Mouse (Mus musculus) c-Kit-positive CD71-negative TER-119-negative erythroid progenitor cells, embryonic 14.5 days (primary cell): ENCODE results near the gene Efcab6.
A peak's percentile ranks its signal among the peaks of the same experiment; 100 is the strongest.

Experiments
- DNase-seq: peaks from one replicate; pipeline ENCODE4 v3.0.0-alpha.2; 2013; ENCODE audit warnings: low read depth

Efcab6 gene

DNA sequence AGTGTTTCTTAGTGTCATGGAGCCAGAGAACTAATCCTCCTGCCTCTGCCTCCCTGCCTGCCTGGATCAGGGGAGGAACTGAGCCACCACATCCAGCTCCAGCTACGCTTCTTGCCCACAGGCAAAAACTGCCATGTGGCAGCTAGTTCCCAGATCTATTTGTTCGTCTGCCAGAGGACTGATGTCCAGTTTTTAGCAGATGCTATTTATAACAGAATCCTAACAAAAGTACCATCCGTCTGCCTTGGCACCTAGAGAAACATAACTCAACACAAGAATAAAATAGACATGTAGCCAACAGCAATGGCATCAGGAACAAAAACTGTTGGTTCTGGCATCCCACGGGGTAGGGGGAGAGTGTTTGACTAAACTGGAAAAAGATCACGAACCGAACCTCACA, 6.3 kb downstream of the Efcab6 start:
- DNase-seq: no peak

DNA sequence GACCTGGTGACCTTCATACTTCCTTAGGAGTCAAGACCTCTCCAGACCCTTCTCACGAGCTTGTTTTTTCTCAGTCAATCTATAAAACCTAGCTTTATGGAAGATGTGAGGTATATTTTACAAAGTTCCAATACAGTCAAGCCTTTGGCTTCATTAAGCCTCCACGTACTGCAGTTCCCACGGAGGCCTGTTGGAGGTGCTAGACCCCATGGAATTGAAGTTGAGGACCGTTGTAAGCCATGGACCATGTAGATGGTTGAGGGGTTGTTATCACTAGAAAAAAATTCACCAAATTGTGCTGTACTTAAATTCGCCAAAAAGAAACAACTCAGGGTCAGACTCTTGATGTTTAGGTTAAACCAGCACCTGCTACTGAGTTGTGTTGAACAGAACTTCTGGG, 9.1 kb downstream of the Efcab6 start:
- no peak for DNase-seq

DNA sequence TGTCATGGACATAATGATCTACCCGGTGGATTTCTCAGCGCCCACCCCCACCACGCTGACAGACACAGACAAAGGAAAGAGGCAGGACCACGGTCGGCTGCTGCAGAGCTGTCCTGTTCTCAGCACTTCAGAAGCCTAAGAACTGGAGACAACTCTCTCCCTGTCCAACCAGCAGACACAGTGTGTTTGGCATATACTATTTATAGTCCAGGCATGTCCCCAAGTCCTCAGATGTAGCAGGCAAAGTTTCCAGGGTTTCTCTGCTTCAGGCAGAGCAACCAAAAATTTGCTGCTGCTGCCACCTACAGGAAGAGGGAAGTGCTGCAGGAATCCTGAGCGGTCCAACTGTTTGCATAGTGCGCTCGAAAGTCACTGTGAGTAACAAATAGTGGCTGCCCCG, 11.3 kb downstream of the Efcab6 start:
- DNase-seq: peak; percentile 29

DNA sequence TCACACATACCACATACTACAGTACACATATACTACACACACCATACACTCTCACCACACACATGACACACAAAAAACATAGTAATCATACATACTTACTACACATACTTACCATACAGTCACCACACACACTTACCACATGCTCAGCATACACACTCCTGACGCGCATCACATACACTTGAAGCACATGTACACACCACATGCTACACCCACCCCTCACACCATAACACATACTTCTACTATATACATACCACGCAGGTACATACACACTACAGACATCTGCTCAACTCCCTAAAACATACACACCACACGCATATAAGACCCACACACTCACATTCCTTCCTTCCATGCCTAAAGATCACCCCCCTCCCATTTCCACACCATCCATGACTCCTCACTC, 11.9 kb downstream of the Efcab6 start:
- no peak for DNase-seq

DNA sequence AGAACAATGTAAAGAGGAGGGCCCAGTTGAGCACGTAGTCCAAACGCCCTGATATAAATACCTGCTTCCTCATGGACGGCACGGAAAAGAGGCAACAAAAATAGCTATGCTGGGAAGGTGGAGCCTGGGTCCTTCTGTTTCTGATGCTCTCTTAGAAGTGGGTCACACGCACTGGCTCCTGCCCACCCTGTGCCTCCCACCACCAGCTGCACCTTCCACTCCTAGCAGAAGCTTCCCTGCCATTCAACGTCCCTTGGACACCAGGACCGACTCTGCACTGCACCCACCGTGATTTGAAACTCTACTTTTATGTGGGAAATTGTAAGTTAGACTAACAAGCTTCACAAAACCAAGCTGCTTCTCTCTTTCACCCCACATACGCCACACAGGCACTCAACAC, 12.8 kb downstream of the Efcab6 start:
- DNase-seq: no peak

DNA sequence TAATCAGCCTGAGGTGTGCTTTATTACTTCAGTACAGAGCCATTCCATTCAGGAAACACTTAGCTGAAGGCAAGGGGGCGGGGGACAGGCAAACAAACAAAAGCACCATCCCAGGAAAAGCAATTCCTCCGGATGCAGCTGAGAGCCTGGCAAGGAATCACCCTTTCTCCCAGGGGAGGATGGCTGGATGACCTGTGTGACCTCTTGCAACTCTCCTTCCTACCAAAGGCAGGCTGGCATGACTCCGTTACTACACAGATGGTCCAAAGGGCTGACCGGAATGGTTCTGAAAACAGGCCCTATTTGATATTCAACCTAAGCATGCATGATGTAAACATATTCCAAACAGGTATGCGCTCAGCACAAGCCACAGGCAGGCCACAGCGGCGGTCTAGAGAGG, 15.6 kb downstream of the Efcab6 start:
- no peak for DNase-seq

DNA sequence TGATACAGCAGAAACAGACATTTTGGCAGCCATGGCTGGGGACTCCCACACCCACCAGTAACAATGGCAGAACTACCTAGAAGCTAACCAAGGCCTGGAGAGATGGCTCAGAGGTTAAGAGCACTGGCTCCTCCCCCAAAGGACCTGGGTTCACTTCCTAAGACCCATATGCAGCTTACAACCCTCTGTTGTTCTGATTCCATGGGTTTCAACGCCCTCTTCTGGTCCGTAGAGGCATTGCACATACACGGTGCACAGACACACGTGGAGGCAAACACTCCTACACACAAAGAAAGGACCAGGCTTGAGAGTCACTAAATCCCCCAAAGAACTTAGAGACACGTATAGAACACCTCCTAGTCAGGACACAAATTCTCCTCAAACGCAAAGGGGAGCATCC, 19.6 kb downstream of the Efcab6 start:
- DNase-seq: no peak

DNA sequence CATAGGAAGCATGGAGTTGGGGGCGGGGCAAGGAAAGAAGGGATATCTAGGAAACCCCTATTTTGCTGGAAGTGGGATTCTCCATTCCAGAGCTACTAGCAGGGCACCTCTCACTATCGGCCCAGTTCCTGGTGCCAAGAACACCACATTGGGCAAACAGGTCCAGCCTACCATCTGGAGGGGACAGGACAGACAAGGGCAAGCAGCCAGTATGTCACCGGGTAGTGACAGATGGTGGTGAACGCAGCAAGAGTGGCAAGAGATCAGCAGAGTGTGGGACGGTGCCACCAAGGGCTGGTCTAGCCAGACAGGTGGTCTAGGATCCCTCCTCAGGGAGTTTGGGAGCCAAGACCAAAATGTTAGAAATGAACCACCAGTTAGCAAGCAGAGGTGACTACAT, 28.1 kb downstream of the Efcab6 start:
- DNase-seq: no peak

DNA sequence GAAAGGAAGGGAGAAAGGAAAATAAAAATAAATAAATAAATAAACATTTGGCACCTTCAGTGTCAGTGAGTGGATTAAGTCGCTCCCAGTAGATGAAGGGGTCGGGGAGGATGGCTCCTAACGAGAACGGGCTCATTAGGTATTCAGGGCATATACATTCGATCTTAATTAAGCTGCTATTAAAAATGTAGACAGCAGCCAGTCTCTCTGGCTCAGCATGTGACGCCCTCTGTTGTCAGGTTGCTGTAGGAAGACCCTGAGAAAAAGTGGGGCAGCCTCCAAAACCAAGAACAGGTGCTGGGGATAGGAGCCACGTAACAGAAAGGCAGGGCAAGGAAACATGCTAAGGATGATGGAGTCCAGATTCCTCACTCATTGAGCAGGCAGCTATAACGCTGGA, 39.5 kb downstream of the Efcab6 start:
- no peak for DNase-seq

DNA sequence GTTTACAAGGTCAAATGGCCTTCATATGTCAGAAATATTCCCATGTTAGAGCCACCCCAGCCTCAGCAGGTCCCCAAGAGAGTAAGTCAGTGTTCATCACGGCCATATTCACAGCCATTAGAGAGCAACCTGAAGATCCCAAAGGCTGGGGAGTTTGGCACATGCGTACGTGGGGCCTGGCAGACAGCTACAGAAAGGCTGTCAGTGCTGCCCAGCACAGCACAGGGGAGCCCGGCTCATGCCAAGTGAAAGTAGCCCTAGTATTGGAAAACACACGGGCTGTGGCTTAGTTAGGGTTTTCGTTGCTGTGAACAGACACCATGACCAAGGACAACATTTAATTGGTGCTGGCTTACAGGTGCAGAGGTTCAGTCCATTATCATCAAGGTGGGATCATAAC, 40.3 kb downstream of the Efcab6 start:
- no peak for DNase-seq

DNA sequence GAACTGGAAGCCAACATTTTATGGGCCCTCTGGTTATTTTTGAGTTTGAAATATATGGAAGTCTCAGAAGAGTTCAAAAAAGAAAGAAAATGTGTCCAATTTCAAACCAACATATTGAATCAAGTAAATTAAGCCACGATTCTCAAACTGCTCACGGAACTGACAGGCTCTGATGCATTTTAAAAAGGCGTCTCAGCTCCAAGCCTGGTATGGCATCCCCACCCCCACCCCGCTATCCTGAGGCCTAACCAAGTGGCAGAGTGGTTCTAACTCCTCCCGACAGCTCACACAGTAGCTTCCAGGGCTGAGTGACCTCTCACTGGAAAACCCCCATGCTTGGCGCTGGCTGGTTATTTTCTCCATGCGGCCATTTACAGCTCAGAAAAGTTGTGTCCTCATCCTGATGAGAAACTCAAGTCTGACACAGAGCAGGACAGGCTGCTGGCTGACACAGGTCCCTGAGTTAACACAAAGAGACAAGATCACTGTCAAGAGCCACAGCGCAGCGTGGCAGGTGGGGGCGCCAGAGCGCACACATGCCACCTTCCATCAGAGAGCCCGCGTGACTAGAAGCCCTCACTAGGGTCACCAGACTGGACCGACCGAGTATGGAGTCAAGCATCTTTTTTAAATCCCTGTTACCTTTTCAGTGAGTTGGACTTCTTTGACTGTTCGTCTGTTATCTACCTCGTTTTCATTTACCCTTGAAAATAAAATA, 55.7 kb downstream of the Efcab6 start:
- no peak for DNase-seq

DNA sequence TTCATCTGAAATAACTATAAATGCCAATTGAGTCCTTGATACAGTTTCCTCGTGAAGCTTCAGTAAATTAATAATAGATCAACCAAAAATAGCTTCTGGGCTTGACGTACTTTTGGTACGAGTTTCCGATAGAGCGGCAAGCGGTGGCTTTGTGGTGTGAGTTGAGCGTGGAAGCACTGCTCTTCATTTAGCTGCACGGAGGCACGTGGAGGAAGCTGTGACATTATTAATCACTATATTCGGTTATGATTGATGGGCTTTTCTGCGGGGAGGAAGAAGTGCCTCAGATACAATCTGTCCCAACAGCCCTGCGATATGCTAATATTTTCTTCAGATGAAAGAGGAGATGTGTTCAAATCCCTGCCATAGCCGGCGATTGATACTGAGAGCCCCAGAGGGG, 60.9 kb downstream of the Efcab6 start:
- no peak for DNase-seq

DNA sequence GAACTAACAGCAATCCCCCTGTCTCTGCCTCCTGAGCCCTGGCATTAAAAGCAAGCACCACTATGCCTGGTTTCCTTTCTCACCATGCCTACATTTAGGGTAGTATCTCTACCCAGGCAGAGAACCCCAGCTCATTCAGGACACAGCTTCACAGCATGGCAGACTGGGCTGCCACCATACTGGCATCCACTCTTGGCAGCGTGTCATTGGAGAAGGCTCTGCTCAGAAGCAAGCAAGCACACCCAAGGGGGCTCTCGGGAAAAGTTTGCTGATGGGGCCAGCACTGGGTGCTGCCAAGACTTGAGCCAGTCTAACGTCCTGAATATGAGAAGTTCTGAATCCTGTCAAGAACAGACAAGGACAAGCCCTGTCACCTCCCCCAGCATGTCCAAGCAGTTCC, 66.1 kb downstream of the Efcab6 start:
- DNase-seq: no peak

DNA sequence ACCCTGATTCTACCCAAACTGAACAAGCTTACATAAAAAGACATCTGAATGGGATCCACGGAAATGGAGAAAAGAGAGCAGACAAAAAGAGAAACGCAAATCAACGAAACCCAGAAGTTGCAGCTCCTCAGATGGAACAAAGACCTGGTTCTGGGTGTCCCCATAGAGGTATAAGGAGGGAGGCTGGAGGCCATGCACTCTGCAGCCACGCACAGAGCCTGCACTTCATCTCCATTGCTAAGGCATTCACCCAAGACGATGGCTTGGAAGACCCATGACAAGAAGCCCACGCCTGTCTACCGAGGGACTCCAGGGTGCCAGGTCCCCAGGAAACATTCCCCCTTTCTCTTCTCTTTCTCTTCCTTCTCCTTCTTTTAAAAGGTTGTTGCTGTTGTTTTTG, 66.6 kb downstream of the Efcab6 start:
- DNase-seq: no peak

DNA sequence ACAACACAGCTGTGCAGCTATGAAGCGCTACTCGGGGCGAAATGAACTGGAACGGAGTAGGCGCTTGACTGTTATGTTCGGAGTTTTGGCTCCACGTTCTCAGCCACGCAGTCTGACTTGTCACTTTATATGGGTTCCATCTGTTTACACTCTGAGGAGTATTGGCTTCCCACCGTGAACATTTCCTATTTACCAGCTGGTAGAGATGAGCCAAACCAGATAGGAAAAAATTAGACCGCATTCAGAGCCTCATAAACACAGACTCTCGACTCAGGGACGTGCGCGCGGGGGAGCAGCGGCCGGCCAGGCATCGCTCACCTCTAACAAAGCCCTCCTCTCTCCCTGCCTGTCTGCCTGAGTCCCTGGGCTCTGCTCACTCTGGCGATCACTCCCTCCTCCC, 67.1 kb downstream of the Efcab6 start:
- DNase-seq: no peak

DNA sequence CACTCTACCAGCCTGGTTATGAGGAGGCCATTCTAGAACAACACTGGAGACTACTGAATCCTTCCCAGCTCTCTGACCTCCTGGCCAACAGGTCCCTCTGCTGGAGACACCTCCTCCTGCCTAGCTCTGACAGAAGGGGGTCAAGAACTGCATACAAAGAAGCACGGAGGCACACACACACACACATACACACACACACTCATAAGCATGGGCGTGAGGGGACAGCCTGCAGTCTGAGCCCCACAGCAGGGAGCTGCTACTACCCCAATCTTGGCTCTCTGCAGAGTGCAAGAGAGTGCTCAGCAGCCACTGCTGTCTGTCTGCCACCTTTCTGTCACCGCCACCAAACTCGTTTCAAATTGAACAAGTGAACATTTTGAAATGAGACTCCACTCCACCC, 67.6 kb downstream of the Efcab6 start:
- DNase-seq: no peak

DNA sequence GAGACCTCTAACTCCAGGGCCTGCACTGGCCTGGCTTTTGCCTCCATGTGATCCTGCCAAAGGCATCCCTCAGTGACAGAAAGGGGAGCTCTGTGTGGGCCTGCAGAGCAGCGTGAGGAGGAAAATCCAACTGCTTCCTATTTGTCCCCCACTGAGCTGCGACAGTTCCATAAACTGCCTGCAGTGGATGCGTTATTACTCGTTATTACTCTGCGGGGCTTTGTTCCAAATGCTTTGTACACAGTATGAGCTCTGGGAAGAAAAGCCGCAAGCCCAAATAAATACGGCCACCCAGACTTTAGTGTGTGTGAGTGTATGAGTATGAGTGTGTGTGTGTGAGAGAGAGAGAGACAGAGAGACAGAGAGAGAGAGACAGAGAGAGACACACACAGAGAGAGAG, 68.3 kb downstream of the Efcab6 start:
- DNase-seq: no peak

DNA sequence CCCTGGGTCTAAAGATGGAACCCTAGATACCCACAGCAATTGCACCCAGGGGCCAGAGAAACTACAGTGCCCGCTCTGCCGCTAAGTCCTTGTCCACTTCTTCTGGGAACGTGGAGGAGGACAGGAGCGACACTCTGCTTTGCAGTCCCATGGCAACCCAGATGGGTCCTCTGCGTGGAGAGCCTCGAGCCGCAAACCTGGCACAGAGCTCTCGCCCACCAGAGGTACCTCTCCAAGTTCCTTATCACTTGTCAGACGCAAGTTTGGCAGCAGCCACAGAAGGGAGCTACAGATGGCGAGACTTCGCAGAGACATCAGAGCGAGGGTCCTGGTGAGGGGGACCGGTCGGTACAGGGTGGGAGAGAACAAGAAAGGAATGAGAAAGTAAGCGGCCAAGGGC, 73.0 kb downstream of the Efcab6 start:
- DNase-seq: no peak

DNA sequence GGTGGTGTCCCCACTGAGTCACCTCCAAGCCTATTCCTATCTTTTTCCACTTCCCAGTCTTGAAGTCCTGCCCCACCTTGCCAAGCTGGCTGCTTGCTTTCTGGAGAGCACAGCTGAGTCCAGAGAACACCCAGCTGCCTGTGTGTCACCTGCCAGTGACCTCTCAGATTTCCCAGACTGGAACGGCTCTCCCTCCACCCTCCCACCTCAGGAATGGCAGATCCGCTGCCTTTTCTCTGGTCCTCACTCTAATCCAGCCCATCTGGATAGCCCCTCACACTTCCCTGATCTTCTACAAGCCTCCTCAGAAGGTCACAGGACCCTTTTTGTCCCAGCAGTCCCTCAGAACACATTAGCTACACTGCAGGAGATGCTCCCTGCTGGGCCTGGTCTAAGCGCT, 73.7 kb downstream of the Efcab6 start:
- DNase-seq: no peak

DNA sequence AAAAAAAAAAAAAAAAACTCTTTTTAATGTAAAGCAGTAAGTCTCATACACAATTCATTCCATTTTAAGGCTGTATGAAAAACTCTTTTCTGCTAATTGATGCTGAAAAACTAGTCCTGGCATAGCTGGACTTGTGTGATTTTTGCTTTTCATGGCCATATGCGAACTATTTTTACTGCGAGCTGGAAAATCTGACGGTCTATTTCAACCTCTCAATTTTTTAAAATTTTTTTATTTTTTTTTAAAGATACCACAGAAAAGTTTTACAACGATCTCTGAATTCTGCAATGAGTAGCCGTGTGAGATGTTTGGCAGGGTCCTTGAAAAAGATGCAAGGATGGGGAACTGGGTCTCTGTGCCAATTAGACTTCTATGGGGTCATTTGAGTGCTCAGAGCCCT, 75.9 kb downstream of the Efcab6 start:
- no peak for DNase-seq

DNA sequence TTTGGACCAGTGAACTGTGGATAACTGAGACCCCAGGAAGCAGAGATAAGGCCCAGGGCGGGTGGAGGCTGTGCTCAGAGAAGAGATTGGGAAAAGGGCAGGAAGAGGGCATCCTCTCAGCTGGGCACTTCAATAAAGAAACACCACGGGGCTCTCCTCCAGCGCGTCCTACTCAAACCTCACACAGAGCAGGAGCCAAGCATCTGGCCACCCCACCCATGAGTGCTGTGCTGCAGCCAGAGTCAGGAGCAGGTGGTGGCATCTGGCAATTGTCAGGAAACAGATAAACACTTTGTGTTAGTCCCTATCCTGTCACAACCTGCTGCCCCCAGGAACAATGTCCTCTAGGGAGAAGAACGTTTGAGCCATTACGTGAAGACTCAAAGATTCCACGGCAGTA, 77.1 kb downstream of the Efcab6 start:
- DNase-seq: no peak

DNA sequence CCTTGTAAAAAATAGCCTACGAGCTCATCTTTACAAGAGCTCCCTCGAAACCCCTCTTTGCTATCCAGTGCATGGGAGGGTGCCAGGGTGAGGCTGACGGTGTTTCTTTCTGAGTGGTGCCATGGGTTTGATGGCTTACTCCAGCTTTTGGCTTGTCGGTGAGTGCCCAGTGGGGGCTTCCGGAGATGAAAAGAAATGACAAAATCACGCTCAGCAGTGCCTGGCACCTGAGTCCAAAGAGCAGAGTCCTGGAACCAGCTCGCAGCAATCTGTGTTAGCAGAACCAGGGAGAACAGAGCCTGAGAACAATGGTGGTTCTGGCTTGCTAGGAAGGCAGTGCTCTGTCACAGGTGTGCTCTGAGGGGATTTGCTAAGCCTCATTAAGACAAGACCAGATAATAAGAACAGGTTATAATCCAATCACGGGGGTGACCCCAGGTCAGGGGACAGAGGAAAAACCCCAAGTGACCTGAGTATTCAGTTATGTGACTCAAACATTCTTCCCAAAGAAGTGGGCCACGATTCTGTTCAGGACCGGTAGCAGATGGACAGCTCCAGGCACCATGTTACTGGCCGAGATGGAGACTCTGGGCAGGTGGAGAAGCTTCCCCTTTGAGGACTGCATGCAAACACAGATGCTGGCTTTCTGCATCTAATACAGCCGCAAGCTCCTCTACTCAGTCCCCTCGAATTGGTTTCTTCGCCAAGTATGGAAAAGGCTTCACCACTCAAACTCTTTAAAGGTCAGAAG, 82.8 kb downstream of the Efcab6 start:
- DNase-seq: no peak

DNA sequence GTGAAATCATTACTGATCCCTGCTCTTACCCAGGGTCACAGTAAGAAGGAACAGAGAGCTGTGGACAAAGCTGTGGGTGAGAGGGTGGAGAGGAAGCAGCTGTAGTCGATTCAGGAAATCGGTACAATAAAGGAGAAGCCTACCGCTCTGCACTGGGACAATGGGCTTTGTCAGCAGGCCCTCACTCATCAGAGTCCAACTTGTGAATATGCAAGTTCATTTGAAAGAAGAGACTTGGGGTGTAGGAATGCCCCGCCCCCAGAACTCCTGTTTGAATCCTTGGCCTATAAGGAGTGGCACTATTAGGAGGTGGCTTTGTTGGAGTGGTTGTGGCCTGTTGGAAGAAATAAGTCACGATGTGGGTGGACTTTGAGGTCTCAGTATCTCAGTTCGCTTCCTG, 86.3 kb downstream of the Efcab6 start:
- no peak for DNase-seq

DNA sequence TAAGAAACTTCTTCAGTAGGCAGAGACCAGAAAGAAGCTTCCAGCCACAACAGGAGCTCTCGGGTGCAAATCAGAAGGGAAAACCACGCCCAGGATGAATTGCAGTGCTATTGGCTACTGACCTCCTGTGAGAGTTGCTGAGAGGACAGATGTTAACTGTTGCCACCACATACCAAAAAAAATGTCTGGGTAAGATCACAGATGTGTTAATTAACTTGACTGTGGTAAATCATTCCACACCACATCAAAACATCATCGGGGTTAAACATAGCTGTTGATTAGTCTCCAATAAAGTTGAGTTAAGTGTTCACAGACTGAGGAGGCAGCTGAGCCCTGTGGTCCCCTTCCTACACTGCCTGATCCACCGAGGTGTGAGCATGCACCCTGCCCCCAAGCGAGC, 88.1 kb downstream of the Efcab6 start:
- no peak for DNase-seq
